Mouse (Mus musculus): Measurements from ENCODE around the gene Tm9sf3. TPM values are rescaled to one million over a fixed set of nuclear protein-coding genes. Genes with fewer than 3 reads are reported as not detected.

Gene Tm9sf3
- polyA plus RNA-seq, 1 experiment from 2014 or later = 112 TPM

DNA sequence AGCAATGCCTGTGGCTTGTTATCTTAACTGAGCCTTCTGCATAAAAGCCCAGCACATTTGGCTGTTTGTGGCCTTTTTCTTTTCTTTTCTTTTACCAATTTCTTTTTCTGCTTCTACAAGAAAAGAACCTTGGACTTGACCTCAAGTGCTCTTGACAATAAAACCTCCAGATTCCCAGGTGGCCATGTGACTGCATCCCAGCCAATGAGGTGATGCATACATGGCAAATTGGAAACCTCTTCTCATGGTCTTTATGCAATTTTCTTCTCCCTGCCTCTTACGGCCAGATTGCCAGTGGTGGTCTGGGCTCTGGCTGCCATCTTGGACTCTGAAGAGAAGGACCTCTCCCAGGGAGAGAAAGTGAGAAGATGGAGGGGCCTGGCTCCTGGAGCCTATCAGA is 70.4 kb downstream of the Tm9sf3 start:
- H3K27me3 ChIP-seq (ENCODE audit: low read depth, poor library complexity, severe bottlenecking) = no peaks in the 10 kb centered on the region
- H3K27ac ChIP-seq = no peak overlapping the region
- H3K4me1 ChIP-seq = 0 out of 2 replicates have a peak, but pooled peaks cover 5% of the 10 kb centered on the region
- no peak for DNase-seq (ENCODE audit: low spot score)
- H3K4me3 ChIP-seq = no peak overlapping the region
- WGBS = 85% methylated on average over 1 of the region's 1 CpGs
- no peaks in the 10 kb centered on the region for H3K36me3 ChIP-seq
- no peaks in the 10 kb centered on the region for H3K9me3 ChIP-seq (replicated peaks)

DNA sequence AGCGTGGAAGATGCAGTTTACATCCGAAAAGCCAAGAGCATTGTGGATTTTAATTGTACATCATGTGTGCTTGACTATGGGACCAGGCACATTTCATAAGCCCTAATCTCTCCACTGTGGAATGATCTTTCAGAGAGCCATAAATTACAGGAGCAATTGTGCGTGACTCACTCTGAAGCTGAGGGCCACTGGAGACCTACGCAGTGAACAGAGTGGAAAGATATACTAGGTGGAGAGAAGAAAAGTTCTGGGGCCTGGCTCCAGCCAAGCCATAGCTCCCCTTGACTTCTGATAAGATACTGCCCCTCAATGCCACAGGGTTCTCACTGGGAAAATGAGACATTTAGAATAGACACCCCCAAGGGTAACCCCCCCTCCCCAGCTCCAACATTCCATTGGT is 70.8 kb downstream of the Tm9sf3 start:
- Histone ChIP-seq H3K27ac (no peak overlapping the region), H3K4me3 (no peak overlapping the region), H3K36me3 (no peaks in the 10 kb centered on the region), H3K27me3 (ENCODE audit: low read depth, poor library complexity, severe bottlenecking) (no peaks in the 10 kb centered on the region), H3K4me1 (0 out of 2 replicates have a peak, but pooled peaks cover 5% of the 10 kb centered on the region), H3K9me3 (replicated peaks) (no peaks in the 10 kb centered on the region)
- no peak for DNase-seq (ENCODE audit: low spot score)
- 88% methylated on average over 4 of the region's 4 CpGs for WGBS

DNA sequence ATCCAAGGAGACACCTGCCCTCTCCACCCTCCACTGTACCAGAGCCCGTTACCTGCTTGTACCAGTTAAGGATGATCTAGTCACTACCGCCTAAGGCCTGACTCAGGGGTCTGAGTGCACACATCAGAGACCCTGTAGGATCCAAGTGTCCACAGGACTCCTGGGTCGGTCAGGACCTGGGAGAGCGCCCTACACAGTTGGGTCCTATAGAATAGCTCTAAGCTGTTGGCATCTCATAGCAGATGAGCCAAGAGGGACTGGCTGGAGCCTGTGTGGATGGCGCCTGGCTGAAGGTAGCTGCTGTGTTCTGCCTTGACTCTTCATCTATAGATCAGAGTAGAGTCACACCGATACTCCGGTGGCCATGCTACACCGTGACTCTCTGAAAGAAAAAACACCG is 72.1 kb downstream of the Tm9sf3 start:
- WGBS = 86% methylated on average over 9 of the region's 9 CpGs
- Histone ChIP-seq H3K27me3 (ENCODE audit: low read depth, poor library complexity, severe bottlenecking) (no peaks in the 10 kb centered on the region), H3K4me1 (0 out of 2 replicates have a peak, but pooled peaks cover 5% of the 10 kb centered on the region)

DNA sequence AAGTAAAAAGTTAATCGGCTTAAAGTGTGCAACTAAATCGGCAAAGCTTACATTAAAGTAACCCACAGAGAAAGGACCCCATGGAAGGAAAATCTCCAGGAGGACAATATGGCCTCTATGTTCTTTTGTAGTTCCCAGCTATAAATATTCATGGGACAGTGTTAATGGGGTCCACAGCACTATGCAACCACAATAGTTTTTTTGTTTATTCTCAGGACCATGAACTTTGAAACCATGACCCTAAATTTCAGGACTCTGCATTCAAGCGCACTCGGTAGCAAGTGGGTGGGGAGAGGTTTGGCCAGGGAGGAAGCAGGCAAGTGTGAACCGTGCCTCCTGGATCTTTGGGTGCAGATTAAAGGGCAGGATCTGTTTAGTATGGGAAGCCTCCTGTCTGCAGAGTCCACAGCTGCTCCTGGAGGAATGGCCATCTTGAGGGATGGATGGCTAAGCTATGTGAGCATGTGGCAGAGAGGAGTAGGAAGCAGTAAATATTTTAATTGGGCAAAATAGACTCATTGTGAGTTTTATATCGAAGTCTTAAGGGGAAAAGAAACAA is 72.8 kb downstream of the Tm9sf3 start:
- H3K4me3 ChIP-seq = no peak overlapping the region
- no peaks in the 10 kb centered on the region for H3K9me3 ChIP-seq (replicated peaks)
- H3K27ac ChIP-seq = no peak overlapping the region
- 0 out of 2 replicates have a peak, but pooled peaks cover 5% of the 10 kb centered on the region for H3K4me1 ChIP-seq
- 76% methylated on average over 6 of the region's 6 CpGs for WGBS
- DNase-seq (ENCODE audit: low spot score) = no peak
- H3K27me3 ChIP-seq (ENCODE audit: low read depth, poor library complexity, severe bottlenecking) = no peaks in the 10 kb centered on the region
- no peaks in the 10 kb centered on the region for H3K36me3 ChIP-seq

More for the DNA sequence above, 72.1 kb downstream of the Tm9sf3 start:
- no peak overlapping the region for H3K4me3 ChIP-seq
- H3K27ac ChIP-seq = no peak overlapping the region
- H3K9me3 ChIP-seq (replicated peaks) = no peaks in the 10 kb centered on the region
- no peaks in the 10 kb centered on the region for H3K36me3 ChIP-seq
- peak; percentile 59 for DNase-seq (ENCODE audit: low spot score)

DNA sequence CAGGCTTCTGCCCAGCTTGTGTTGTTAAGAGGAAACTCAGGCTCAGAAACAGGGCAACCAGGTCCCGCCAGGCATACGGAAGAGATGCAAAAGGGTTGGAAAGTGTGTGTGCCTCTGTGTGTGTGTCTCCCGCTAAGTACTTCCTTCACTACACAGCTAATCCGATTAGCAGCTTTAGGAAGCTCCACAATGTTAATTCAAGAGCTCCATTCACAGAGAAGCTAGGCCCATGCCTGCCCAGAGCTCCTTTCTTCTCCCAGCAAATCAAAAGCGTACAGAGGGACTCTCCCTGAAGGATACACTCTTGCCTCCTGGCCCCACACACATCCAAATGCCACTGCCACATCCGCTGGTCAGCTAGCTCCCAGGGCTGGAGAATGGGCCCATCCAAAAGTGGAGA is 86.5 kb downstream of the Tm9sf3 start:
- no peak for DNase-seq (ENCODE audit: low spot score)
- H3K9me3 ChIP-seq (replicated peaks) = no peaks in the 10 kb centered on the region
- H3K4me1 ChIP-seq = no peaks in the 10 kb centered on the region
- H3K4me3 ChIP-seq = no peak overlapping the region
- H3K27ac ChIP-seq = no peak overlapping the region
- no peaks in the 10 kb centered on the region for H3K27me3 ChIP-seq (ENCODE audit: low read depth, poor library complexity, severe bottlenecking)
- H3K36me3 ChIP-seq = no peaks in the 10 kb centered on the region
- WGBS = 58% methylated on average over 6 of the region's 6 CpGs

DNA sequence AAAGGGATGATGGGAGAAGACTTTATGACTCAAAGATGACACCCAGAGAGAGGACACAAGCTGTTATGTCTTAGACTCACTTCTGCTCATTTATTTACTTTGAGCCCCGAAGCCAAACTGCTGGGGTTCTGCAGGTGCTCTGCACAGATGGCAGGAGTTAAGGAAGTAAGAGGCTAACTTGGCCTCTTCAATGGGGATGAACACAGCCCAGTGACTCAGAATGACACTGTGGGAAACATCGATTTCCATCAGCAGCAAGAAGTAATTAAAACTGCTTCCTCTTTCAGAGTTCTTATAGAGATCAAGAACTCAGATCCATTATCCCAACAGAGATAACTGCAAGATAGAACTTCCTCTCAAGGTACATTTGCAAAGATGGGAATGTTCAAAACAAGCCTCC is 86.9 kb downstream of the Tm9sf3 start:
- Histone ChIP-seq H3K27ac (no peak overlapping the region), H3K4me3 (no peak overlapping the region), H3K27me3 (ENCODE audit: low read depth, poor library complexity, severe bottlenecking) (no peaks in the 10 kb centered on the region), H3K4me1 (no peaks in the 10 kb centered on the region), H3K9me3 (replicated peaks) (no peaks in the 10 kb centered on the region), H3K36me3 (no peaks in the 10 kb centered on the region)
- DNase-seq (ENCODE audit: low spot score) = no peak
- WGBS = 88% methylated on average over 2 of the region's 2 CpGs

DNA sequence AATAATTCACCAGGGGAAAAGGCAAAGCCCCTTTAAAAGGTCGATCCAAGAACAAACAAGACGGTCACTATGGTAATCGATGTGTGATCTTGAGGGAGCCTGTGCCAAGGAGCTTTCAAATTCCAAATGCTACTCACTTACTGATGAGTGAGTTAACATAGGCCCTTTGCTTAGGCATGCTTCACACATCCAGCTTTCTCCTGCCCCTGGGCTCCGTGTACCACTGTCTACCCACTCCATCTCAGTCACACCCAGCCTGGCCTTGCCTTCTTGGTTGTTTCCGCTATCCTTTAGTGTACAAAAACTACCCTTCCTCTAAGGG is 97.9 kb downstream of the Tm9sf3 start:
- H3K27ac ChIP-seq = no peak overlapping the region
- no peaks in the 10 kb centered on the region for H3K27me3 ChIP-seq (ENCODE audit: low read depth, poor library complexity, severe bottlenecking)
- WGBS = 88% methylated on average over 5 of the region's 5 CpGs
- no peak overlapping the region for H3K4me3 ChIP-seq
- H3K4me1 ChIP-seq = no peaks in the 10 kb centered on the region
- no peaks in the 10 kb centered on the region for H3K9me3 ChIP-seq (replicated peaks)
- H3K36me3 ChIP-seq = no peaks in the 10 kb centered on the region
- no peak for DNase-seq (ENCODE audit: low spot score)

DNA sequence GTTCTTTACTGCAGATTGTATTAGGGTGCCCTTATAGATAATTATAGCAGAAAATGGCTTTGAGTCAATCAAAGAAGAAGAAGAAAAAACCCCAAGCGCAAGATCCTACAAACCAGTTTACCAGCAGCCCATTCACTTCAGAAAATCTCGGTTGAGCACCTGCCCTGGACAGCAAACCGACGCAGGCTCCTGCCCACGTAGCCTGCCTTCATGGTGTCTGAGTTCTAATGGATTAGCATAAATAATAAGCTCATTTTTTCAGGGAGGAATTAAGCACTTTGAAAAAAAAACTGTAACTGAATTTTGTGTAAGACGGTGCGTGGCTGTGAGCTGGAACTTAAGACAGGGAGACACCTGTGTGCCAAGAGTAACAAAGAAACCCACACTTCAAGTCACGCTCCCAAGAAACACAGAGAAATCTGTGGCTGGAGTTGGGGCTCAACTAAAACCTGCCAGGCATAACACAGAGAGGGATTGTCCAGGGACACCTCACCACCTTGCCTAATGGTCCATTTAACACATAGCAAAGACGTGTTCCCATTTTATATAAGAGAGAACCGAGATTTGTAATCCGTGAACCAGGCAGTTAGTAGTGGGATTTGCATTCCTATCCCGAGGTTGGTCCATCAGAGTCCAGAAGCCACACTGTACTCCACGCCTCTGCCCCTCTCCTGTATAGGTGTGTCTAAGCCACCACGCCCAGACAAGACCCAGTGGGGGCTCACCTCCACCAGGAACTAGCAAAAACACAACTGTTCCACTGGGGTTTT is 98.5 kb downstream of the Tm9sf3 start:
- Histone ChIP-seq H3K27me3 (ENCODE audit: low read depth, poor library complexity, severe bottlenecking) (no peaks in the 10 kb centered on the region), H3K9me3 (replicated peaks) (no peaks in the 10 kb centered on the region), H3K4me1 (peaks cover 3% of the 10 kb centered on the region), H3K36me3 (no peaks in the 10 kb centered on the region), H3K27ac (no peak overlapping the region), H3K4me3 (no peak overlapping the region)
- 90% methylated on average over 14 of the region's 14 CpGs for WGBS
- DNase-seq (ENCODE audit: low spot score) = no peak

DNA sequence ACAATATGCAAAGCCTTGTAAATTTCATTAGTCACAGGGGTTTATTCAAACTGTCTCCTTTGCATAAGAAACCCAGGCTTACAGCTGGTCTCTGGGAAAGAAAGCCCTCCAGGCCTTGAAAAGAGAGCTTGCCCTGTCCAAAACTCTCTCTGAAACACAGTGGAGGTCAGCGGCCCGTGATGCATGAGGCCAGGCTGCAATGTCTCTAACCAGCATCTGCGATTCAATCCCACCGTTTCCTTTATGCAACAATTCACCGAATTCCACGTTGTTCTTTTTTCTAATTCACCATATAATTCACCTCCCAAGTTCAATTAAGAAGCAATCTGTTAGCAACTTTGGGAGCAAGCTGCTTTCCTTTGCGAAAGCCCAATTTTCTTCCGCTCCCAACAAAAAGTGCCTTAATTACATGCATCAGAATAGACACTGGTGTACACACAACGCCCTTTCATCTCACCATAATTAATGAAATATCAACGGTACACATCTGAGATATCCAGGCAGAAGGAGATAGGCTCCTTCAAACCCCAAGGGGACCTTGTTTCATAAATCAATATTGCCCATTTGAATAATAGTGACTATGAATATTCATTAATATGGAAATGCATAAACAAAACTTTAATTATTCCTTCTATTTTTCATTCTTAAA is 99.2 kb downstream of the Tm9sf3 start:
- WGBS = 79% methylated on average over 10 of the region's 10 CpGs

More for the DNA sequence above, 99.2 kb downstream of the Tm9sf3 start:
- DNase-seq (ENCODE audit: low spot score) = no peak
- Histone ChIP-seq H3K27me3 (ENCODE audit: low read depth, poor library complexity, severe bottlenecking) (no peaks in the 10 kb centered on the region), H3K36me3 (no peaks in the 10 kb centered on the region), H3K4me3 (no peak overlapping the region), H3K4me1 (peaks cover 6% of the 10 kb centered on the region), H3K9me3 (replicated peaks) (no peaks in the 10 kb centered on the region), H3K27ac (no peak overlapping the region)

Other genes starting within 250 kb of the Tm9sf3 start
- not detected in 2 replicates for gene Dntt, start 234.7 kb downstream of the Tm9sf3 start, polyA plus RNA-seq (2016; fragmentation: Nextera tagmentation; extraction: Ambion mirVana)
- not detected in 2 replicates for gene Opalin, start 186.9 kb downstream of the Tm9sf3 start, polyA plus RNA-seq (2016; fragmentation: Nextera tagmentation; extraction: Ambion mirVana)
- gene Tll2, start 57.2 kb downstream of the Tm9sf3 start, polyA plus RNA-seq (2016; fragmentation: Nextera tagmentation; extraction: Ambion mirVana) = 0.03 TPM in 1 of 2 replicates, not detected in the other
- 0.63 and 0.96 TPM in 2 replicates for gene Pik3ap1, start 121.1 kb upstream of the Tm9sf3 start, polyA plus RNA-seq (2016; fragmentation: Nextera tagmentation; extraction: Ambion mirVana)
- gene Lcor, start 218.6 kb upstream of the Tm9sf3 start, polyA plus RNA-seq (2016; fragmentation: Nextera tagmentation; extraction: Ambion mirVana) = 7.7 and 8.7 TPM in 2 replicates